Mouse (Mus musculus): ENCODE results near the gene Smurf1. TPM values are rescaled to one million over a fixed set of nuclear protein-coding genes. Genes with fewer than 3 reads are reported as not detected.

Smurf1 gene
- polyA plus RNA-seq, 1 experiment from 2014 or later: 17.2 TPM

- 97% methylated on average over 20 of the region's 20 CpGs for WGBS
- H3K9ac ChIP-seq (ENCODE audit: low read length): no peak overlapping the region
- H3K36me3 ChIP-seq (ENCODE audit: control insufficient read depth, insufficient read depth, low read length): peaks cover 99% of the 10 kb centered on the region
- no peaks in the 10 kb centered on the region for H3K27me3 ChIP-seq (replicated peaks; ENCODE audit: control insufficient read depth, insufficient read depth, low read length)
- H3K9me3 ChIP-seq (ENCODE audit: control insufficient read depth, low read length): no peaks in the 10 kb centered on the region
- H3K4me2 ChIP-seq (ENCODE audit: low read length): no peak overlapping the region
- no peak for ATAC-seq (replicated peaks; ENCODE audit: low FRiP score, low TSS enrichment, low read depth)
- DNase-seq (ENCODE audit: low spot score): no peak
- H3K4me1 ChIP-seq (replicated peaks; ENCODE audit: control insufficient read depth, insufficient read depth, low read length): no peaks in the 10 kb centered on the region
- H3K4me3 ChIP-seq (ENCODE audit: low read depth, low read length): no peak overlapping the region
- no peak overlapping the region for H3K27ac ChIP-seq (ENCODE audit: low read depth)
These were observed 120.3 kb downstream of the Smurf1 start for GRCm38 (mm10) chr5:144845352-144845751.

DNA sequence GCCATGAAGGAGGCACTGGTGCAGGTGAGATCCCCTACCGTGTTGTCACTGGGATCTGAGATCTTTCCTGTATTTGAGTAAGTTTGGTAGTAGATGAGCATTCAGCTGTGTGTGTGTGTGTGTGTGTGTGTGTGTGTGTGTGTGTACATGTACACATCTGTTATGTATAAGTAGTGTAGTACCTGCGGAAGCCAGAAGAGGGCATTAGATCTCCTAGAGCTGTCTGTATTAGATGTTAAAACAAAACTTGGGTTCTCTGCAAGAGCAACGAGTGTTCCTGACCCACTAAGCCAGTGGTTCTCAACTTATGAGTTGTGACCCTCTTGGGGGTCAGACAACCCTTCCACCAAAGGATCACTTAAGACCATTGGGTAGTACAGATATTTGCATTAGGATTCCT lies 129.5 kb downstream of the Smurf1 start:
- Histone ChIP-seq H3K9ac (ENCODE audit: low read length) (no peak overlapping the region), H3K4me3 (ENCODE audit: low read depth, low read length) (no peak overlapping the region), H3K9me3 (ENCODE audit: control insufficient read depth, low read length) (no peaks in the 10 kb centered on the region), H3K27ac (ENCODE audit: low read depth) (no peak overlapping the region), H3K4me2 (ENCODE audit: low read length) (no peak overlapping the region), H3K4me1 (replicated peaks; ENCODE audit: control insufficient read depth, insufficient read depth, low read length) (no peaks in the 10 kb centered on the region), H3K36me3 (ENCODE audit: control insufficient read depth, insufficient read depth, low read length) (peaks cover 99% of the 10 kb centered on the region), H3K27me3 (replicated peaks; ENCODE audit: control insufficient read depth, insufficient read depth, low read length) (no peaks in the 10 kb centered on the region)
- no peak for DNase-seq (ENCODE audit: low spot score)
- 93% methylated on average over 3 of the region's 3 CpGs for WGBS
- ATAC-seq (replicated peaks; ENCODE audit: low FRiP score, low TSS enrichment, low read depth): no peak

GRCm38 (mm10) chr5:144831840-144832469 lies 133.7 kb downstream of the Smurf1 start:
- WGBS: 90% methylated on average over 9 of the region's 9 CpGs
- Histone ChIP-seq H3K9ac (ENCODE audit: low read length) (no peak overlapping the region), H3K9me3 (ENCODE audit: control insufficient read depth, low read length) (no peaks in the 10 kb centered on the region), H3K36me3 (ENCODE audit: control insufficient read depth, insufficient read depth, low read length) (peaks cover 100% of the 10 kb centered on the region), H3K27me3 (replicated peaks; ENCODE audit: control insufficient read depth, insufficient read depth, low read length) (no peaks in the 10 kb centered on the region), H3K4me1 (replicated peaks; ENCODE audit: control insufficient read depth, insufficient read depth, low read length) (no peaks in the 10 kb centered on the region), H3K27ac (ENCODE audit: low read depth) (no peak overlapping the region), H3K4me3 (ENCODE audit: low read depth, low read length) (no peak overlapping the region), H3K4me2 (ENCODE audit: low read length) (no peak overlapping the region)
- DNase-seq (ENCODE audit: low spot score): no peak
- ATAC-seq (replicated peaks; ENCODE audit: low FRiP score, low TSS enrichment, low read depth): no peak

DNA sequence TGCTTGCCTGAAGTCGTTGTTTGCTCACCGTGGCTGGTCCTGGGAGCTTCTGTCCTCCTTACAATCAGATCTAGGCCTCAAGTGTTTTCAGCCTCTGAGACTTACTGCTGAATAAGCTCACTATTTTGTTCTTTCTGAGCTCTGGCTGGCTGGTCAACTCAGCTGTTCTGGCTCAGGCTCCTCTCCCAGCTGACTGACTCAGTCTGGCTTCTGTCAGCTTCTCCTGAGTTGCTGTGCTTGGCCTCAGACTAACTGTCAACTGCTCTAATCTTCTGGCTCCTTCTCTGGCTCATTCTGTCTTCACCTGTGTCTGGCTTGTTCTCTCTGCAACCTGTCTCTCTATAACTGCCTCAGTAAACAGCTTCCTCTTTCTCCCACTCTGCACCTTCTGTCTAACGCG lies 136.0 kb downstream of the Smurf1 start:
- H3K4me3 ChIP-seq (ENCODE audit: low read depth, low read length): no peak overlapping the region
- ATAC-seq (replicated peaks; ENCODE audit: low FRiP score, low TSS enrichment, low read depth) (no peak), DNase-seq (ENCODE audit: low spot score) (no peak)
- H3K36me3 ChIP-seq (ENCODE audit: control insufficient read depth, insufficient read depth, low read length): peaks cover 100% of the 10 kb centered on the region
- no peaks in the 10 kb centered on the region for H3K27me3 ChIP-seq (replicated peaks; ENCODE audit: control insufficient read depth, insufficient read depth, low read length)
- H3K4me1 ChIP-seq (replicated peaks; ENCODE audit: control insufficient read depth, insufficient read depth, low read length): no peaks in the 10 kb centered on the region
- WGBS: 89% methylated on average over 4 of the region's 4 CpGs
- no peak overlapping the region for H3K27ac ChIP-seq (ENCODE audit: low read depth)
- H3K4me2 ChIP-seq (ENCODE audit: low read length): no peak overlapping the region
- H3K9ac ChIP-seq (ENCODE audit: low read length): no peak overlapping the region
- no peaks in the 10 kb centered on the region for H3K9me3 ChIP-seq (ENCODE audit: control insufficient read depth, low read length)

- no peak overlapping the region for H3K4me3 ChIP-seq (ENCODE audit: low read depth, low read length)
- no peak overlapping the region for H3K4me2 ChIP-seq (ENCODE audit: low read length)
- no peaks in the 10 kb centered on the region for H3K27me3 ChIP-seq (replicated peaks; ENCODE audit: control insufficient read depth, insufficient read depth, low read length)
- peaks cover 100% of the 10 kb centered on the region for H3K36me3 ChIP-seq (ENCODE audit: control insufficient read depth, insufficient read depth, low read length)
- no peaks in the 10 kb centered on the region for H3K4me1 ChIP-seq (replicated peaks; ENCODE audit: control insufficient read depth, insufficient read depth, low read length)
- no peaks in the 10 kb centered on the region for H3K9me3 ChIP-seq (ENCODE audit: control insufficient read depth, low read length)
- H3K9ac ChIP-seq (ENCODE audit: low read length): no peak overlapping the region
- H3K27ac ChIP-seq (ENCODE audit: low read depth): no peak overlapping the region
- no peak for DNase-seq (ENCODE audit: low spot score)
- WGBS: 95% methylated on average over 20 of the region's 20 CpGs
- ATAC-seq (replicated peaks; ENCODE audit: low FRiP score, low TSS enrichment, low read depth): no peak
These were observed 137.1 kb downstream of the Smurf1 start for GRCm38 (mm10) chr5:144828365-144829102.

Small RNAs within 50 kb of the gene (microRNA-seq; reads per million reads assigned to microRNA genes)
- 0.34 reads per million for gene Mir7039

Other genes starting within 250 kb of the Smurf1 start
- 2.9 and 3.3 TPM in 2 replicates for gene Tmem130, start 204.0 kb downstream of the Smurf1 start, polyA plus RNA-seq (2014; fragmentation: Nextera tagmentation; extraction: Ambion mirVana)
- gene Trrap, start 198.1 kb downstream of the Smurf1 start, polyA plus RNA-seq (2014; fragmentation: Nextera tagmentation; extraction: Ambion mirVana): 85.4 and 92.8 TPM in 2 replicates
- gene Gm4871, start 66.9 kb upstream of the Smurf1 start, polyA plus RNA-seq (2014; fragmentation: Nextera tagmentation; extraction: Ambion mirVana): not detected in 2 replicates
- gene 1700018F24Rik, start 77.1 kb upstream of the Smurf1 start, polyA plus RNA-seq (2014; fragmentation: Nextera tagmentation; extraction: Ambion mirVana): not detected in 2 replicates
- 147 and 154 TPM in 2 replicates for gene Arpc1a, start 118.0 kb upstream of the Smurf1 start, polyA plus RNA-seq (2014; fragmentation: Nextera tagmentation; extraction: Ambion mirVana)
- gene Kpna7, start 118.2 kb upstream of the Smurf1 start, polyA plus RNA-seq (2014; fragmentation: Nextera tagmentation; extraction: Ambion mirVana): 0.07 TPM in 1 of 2 replicates, not detected in the other
- 281 and 305 TPM in 2 replicates for gene Arpc1b, start 148.4 kb upstream of the Smurf1 start, polyA plus RNA-seq (2014; fragmentation: Nextera tagmentation; extraction: Ambion mirVana)
- 85.9 and 98.7 TPM in 2 replicates for gene Pdap1, start 174.4 kb upstream of the Smurf1 start, polyA plus RNA-seq (2014; fragmentation: Nextera tagmentation; extraction: Ambion mirVana)
- 187 and 188 TPM in 2 replicates for gene Bud31, start 174.5 kb upstream of the Smurf1 start, polyA plus RNA-seq (2014; fragmentation: Nextera tagmentation; extraction: Ambion mirVana)
- gene Ptcd1, start 201.3 kb upstream of the Smurf1 start, polyA plus RNA-seq (2014; fragmentation: Nextera tagmentation; extraction: Ambion mirVana): 12.6 and 13.1 TPM in 2 replicates
- gene Cpsf4, start 201.4 kb upstream of the Smurf1 start, polyA plus RNA-seq (2014; fragmentation: Nextera tagmentation; extraction: Ambion mirVana): 29.6 and 32.0 TPM in 2 replicates
- gene Atp5j2, start 226.2 kb upstream of the Smurf1 start, polyA plus RNA-seq (2014; fragmentation: Nextera tagmentation; extraction: Ambion mirVana): 681 and 724 TPM in 2 replicates
- gene Zkscan14, start 236.0 kb upstream of the Smurf1 start, polyA plus RNA-seq (2014; fragmentation: Nextera tagmentation; extraction: Ambion mirVana): 8.5 and 9.1 TPM in 2 replicates
- gene Zkscan5, start 238.7 kb upstream of the Smurf1 start, polyA plus RNA-seq (2014; fragmentation: Nextera tagmentation; extraction: Ambion mirVana): 13.1 and 13.6 TPM in 2 replicates